Mouse (Mus musculus): ENCODE measurements around the gene Prune1.

GRCm38 (mm10) chr3:95306244-95306643, 24.4 kb upstream of the Prune1 start:
- TF ChIP-seq POLR2A (IDR thresholded peaks at IDR 0.05; ENCODE audit: low read depth, low read length), result no peak
- TF ChIP-seq CTCF (conservative IDR thresholded peaks at IDR 0.05 in 1 of 2, IDR thresholded peaks at IDR 0.05 in 1 of 2; ENCODE audit: low read depth in 2 of 2, low read length in 2 of 2), result no peak
- TF ChIP-seq POLR2AphosphoS2 (IDR thresholded peaks at IDR 0.05; ENCODE audit: low read depth, low read length), result no peak
- TF ChIP-seq CHD2 (IDR thresholded peaks at IDR 0.05; ENCODE audit: low read length), result no peak
- TF ChIP-seq ZNF384 (IDR thresholded peaks at IDR 0.05; ENCODE audit: low read depth, low read length), result no peak
- TF ChIP-seq MXI1 (IDR thresholded peaks at IDR 0.05; ENCODE audit: low read depth, low read length), result no peak
